Mouse (Mus musculus) CD4-positive, CD25-positive, alpha-beta regulatory T cell, adult 2 months (primary cell): ENCODE results near the gene Ap1s1.
A peak's percentile ranks its signal among the peaks of the same experiment; 100 is the strongest.

ENCODE experiments used
- DNase-seq: peaks from one replicate; pipeline ENCODE4 v3.0.0-alpha.2; 2012; ENCODE audit warnings: low read depth, low spot score

Gene Ap1s1

GRCm38 (mm10) chr5:137025132-137025531 is 20.8 kb downstream of the Ap1s1 start:
- DNase-seq, result peak; percentile 89

GRCm38 (mm10) chr5:137024318-137024717 is 21.6 kb downstream of the Ap1s1 start:
- DNase-seq, result no peak

- no peak for DNase-seq
Observed at GRCm38 (mm10) chr5:137015913-137016312, 30.0 kb downstream of the Ap1s1 start.

GRCm38 (mm10) chr5:137012401-137012950 is 33.5 kb downstream of the Ap1s1 start:
- no peak for DNase-seq

- peak; percentile 58 for DNase-seq
Observed at GRCm38 (mm10) chr5:137009988-137010387, 35.9 kb downstream of the Ap1s1 start.

- DNase-seq, result no peak
Observed at GRCm38 (mm10) chr5:137007276-137007675, 38.7 kb downstream of the Ap1s1 start.

- no peak for DNase-seq
Observed at GRCm38 (mm10) chr5:137000612-137001011, 45.3 kb downstream of the Ap1s1 start.

- DNase-seq, result no peak
Observed at GRCm38 (mm10) chr5:136999449-136999848, 46.5 kb downstream of the Ap1s1 start.

- no peak for DNase-seq
Observed at GRCm38 (mm10) chr5:136989801-136990200, 56.1 kb downstream of the Ap1s1 start.

GRCm38 (mm10) chr5:136988420-136988819 is 57.5 kb downstream of the Ap1s1 start:
- DNase-seq, result no peak

GRCm38 (mm10) chr5:136987934-136988271 is 58.0 kb downstream of the Ap1s1 start, which contains the start of gene Znhit1:
Gene Znhit1, minus strand, starts transcription at chr5:136988021.
- no peak for DNase-seq

GRCm38 (mm10) chr5:136987138-136987933 is 58.6 kb downstream of the Ap1s1 start:
- DNase-seq, result peak; percentile 62

GRCm38 (mm10) chr5:136986695-136987137 is 59.2 kb downstream of the Ap1s1 start, which contains the start of gene Plod3:
Gene Plod3, plus strand, starts transcription at chr5:136987019.
- DNase-seq, result peak; percentile 100
